Mouse (Mus musculus): ENCODE measurements around the gene Gabrb2. TPM values are rescaled to one million over a fixed set of nuclear protein-coding genes. Genes with fewer than 3 reads are reported as not detected.

Gene Gabrb2
- polyA plus RNA-seq, 1 experiment from 2014 or later: 2.3 TPM

DNA sequence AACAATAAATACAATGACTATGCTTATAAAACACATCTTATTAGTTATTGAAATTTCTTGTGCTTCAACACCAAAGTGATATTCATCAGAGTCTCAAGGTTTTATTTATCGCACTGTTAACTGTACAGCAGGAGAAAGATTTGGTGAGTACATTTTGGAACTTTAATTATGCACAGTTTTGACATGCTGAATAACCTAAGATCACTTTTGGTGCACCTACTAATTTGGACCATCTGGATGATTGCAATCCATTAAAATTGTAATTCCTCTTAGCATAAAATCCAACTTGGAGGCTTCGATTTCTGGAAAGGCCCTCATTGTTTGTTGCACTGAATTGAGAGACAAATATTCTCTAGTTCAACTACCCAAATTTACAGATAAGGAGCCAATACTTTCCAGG is 123.3 kb downstream of the Gabrb2 start:
- no peak for ATAC-seq (ENCODE audit: insufficient read depth, low FRiP score, low read depth)

DNA sequence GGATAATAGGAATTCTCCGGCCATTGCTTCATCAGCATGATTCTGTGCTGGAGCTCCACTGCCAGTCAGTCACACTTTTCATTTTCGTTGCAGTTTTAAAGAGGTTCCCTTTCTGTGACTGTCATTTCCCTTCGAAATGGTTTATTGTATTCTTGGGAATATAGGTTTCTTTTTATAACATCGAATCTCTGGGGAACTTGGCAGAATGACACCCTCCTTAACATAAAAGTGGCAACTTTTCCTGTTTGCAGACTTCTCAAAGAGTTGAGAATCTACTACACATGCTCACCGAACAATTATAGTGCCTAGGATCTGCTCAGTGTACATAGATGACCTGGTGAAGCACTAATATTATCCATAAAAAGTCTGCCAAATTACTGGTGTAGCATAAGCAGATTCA is 146.5 kb downstream of the Gabrb2 start:
- no peak overlapping the region for H3K9ac ChIP-seq
- H3K27ac ChIP-seq: no peak overlapping the region
- no peaks in the 10 kb centered on the region for H3K9me3 ChIP-seq
- no peak overlapping the region for H3K4me2 ChIP-seq
- no peak for ATAC-seq (ENCODE audit: insufficient read depth, low FRiP score, low read depth)
- H3K4me1 ChIP-seq: no peaks in the 10 kb centered on the region
- no peaks in the 10 kb centered on the region for H3K36me3 ChIP-seq
- 86% methylated on average over 5 of the region's 5 CpGs for WGBS
- no peaks in the 10 kb centered on the region for H3K27me3 ChIP-seq (replicated peaks)
- H3K4me3 ChIP-seq (replicated peaks): no peak overlapping the region

More for the DNA sequence above, 123.3 kb downstream of the Gabrb2 start:
- no peak overlapping the region for H3K27ac ChIP-seq
- no peak overlapping the region for H3K9ac ChIP-seq
- H3K4me1 ChIP-seq: no peaks in the 10 kb centered on the region
- no peak overlapping the region for H3K4me3 ChIP-seq (replicated peaks)
- H3K27me3 ChIP-seq (replicated peaks): no peaks in the 10 kb centered on the region
- no peaks in the 10 kb centered on the region for H3K36me3 ChIP-seq
- WGBS: 90% methylated on average over 2 of the region's 2 CpGs
- no peaks in the 10 kb centered on the region for H3K9me3 ChIP-seq
- H3K4me2 ChIP-seq: no peak overlapping the region

DNA sequence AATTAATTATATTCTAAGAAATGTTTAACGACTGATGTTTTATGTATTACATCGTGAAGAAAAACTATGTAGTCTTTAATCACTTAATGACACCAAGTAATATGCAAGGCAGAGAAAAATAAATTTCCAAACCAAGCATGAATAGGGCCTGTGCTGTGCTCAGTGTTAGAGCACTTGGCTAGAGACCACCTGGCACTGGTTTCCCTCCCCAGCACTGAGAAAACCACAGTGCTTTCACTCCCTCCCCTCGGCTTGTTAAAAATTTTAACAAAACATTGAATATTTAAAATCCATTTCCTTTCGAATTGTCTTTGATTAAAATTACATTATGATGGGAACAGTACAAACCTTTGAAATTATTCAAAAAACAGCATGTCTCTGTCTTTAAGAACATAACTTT is 151.9 kb downstream of the Gabrb2 start:
- H3K4me1 ChIP-seq: no peaks in the 10 kb centered on the region
- no peaks in the 10 kb centered on the region for H3K27me3 ChIP-seq (replicated peaks)
- H3K9ac ChIP-seq: no peak overlapping the region
- no peaks in the 10 kb centered on the region for H3K36me3 ChIP-seq
- WGBS: 71% methylated on average over 4 of the region's 4 CpGs
- H3K27ac ChIP-seq: no peak overlapping the region
- no peaks in the 10 kb centered on the region for H3K9me3 ChIP-seq
- no peak for ATAC-seq (ENCODE audit: insufficient read depth, low FRiP score, low read depth)
- H3K4me3 ChIP-seq (replicated peaks): no peak overlapping the region
- no peak overlapping the region for H3K4me2 ChIP-seq

DNA sequence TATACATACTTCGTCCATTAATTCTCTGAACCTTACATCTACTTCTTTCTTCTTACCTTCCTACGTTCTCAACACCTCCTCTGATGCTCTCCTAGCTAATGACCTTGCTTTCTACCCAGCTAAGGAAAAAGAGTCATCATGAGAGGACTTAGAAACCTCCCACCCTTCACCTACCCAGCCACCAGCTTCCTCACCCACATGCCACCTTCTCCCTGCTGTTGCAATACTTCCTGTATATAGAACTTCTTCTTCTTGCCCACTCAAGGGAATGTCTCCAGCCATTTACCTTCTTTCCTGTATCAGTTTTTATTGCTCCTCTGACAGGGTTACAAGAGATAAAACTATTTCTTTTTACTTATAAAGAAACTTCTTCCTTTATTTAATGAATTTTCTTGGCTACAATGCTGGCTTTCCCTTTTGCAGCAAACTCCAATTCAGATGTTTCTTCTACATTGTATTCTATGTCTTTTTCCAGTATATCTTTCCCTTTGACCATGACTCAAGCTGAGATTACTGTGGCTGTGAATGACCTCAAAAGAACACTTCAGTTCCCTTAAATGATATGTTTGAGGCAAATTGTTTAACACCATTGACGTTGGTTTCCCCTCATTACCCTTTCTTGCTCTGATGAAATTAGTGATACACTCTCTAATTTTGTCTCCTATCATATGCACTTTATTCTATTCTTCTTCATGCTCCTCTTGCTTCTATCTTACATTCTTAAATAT is 155.8 kb downstream of the Gabrb2 start:
- 79% methylated on average over 3 of the region's 3 CpGs for WGBS
- H3K9me3 ChIP-seq: no peaks in the 10 kb centered on the region
- no peaks in the 10 kb centered on the region for H3K27me3 ChIP-seq (replicated peaks)
- H3K4me2 ChIP-seq: no peak overlapping the region
- no peak for ATAC-seq (ENCODE audit: insufficient read depth, low FRiP score, low read depth)
- H3K36me3 ChIP-seq: no peaks in the 10 kb centered on the region
- H3K27ac ChIP-seq: no peak overlapping the region
- no peaks in the 10 kb centered on the region for H3K4me1 ChIP-seq
- H3K9ac ChIP-seq: no peak overlapping the region
- H3K4me3 ChIP-seq (replicated peaks): no peak overlapping the region

DNA sequence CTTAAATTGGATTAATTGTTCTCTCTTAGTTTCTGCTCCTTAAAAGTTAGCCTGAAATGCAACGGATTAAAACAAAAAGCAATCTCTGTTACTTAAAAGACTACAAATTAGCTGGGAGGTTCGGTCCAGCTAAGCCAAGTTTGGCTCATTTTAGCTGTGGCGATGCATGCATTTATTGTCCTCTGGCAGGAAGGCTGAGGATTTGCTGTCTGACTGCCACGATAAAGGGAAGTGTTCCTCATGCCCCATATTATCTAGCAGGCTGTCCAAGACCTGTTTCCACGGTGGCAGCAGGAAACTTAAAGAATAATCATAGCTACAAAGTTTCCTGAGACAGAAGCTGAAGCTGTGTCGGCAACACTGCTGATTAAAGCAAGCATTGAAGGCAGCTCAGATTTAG is 160.2 kb downstream of the Gabrb2 start:
- Histone ChIP-seq H3K4me3 (replicated peaks) (no peak overlapping the region), H3K9me3 (no peaks in the 10 kb centered on the region), H3K36me3 (no peaks in the 10 kb centered on the region), H3K4me2 (no peak overlapping the region), H3K9ac (no peak overlapping the region), H3K27ac (no peak overlapping the region), H3K4me1 (no peaks in the 10 kb centered on the region), H3K27me3 (replicated peaks) (no peaks in the 10 kb centered on the region)
- WGBS: 55% methylated on average over 6 of the region's 6 CpGs
- ATAC-seq (ENCODE audit: insufficient read depth, low FRiP score, low read depth): no peak

DNA sequence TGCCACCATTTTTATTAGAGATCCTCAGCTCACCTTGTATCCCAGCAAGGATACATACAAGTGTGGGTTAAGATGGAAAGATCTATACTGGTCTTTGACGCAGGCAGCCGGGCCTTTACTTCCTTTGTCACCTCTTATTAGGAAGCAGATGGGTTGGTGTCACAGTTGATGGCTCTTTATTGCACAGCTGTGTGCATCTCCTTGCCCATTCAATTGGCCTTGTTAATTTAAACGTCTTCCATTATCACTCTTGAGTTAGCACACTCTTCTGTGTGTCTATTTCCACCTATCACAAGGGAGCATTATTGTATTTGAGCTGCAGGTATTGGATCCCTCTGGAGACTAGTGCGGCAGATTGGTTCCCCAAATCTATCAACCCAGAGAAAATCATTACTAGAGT is 161.6 kb downstream of the Gabrb2 start:
- no peak overlapping the region for H3K4me3 ChIP-seq (replicated peaks)
- H3K9ac ChIP-seq: no peak overlapping the region
- ATAC-seq (ENCODE audit: insufficient read depth, low FRiP score, low read depth): no peak
- no peaks in the 10 kb centered on the region for H3K4me1 ChIP-seq
- no peaks in the 10 kb centered on the region for H3K36me3 ChIP-seq
- WGBS: 77% methylated on average over 4 of the region's 4 CpGs
- H3K27ac ChIP-seq: no peak overlapping the region
- H3K9me3 ChIP-seq: no peaks in the 10 kb centered on the region
- H3K27me3 ChIP-seq (replicated peaks): no peaks in the 10 kb centered on the region
- H3K4me2 ChIP-seq: no peak overlapping the region

DNA sequence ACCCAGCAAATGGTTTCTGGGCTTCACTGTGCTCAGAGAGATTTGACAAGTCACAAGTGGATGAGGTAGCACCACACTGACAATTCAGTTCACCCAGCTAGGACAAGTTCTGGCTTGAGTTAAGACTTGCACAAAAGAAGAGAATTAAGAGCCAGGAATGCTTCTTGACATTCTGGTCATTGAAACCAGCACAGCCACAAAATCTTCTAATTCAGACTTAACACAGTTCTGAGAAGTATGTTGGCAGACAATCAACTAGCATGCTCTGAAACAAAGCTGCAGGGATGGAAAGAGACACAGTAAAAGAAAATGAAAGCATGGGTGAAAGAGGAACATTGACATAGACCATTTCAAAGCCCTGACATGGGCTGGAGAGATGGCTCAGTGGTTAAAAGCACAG is 162.2 kb downstream of the Gabrb2 start:
- H3K9me3 ChIP-seq: no peaks in the 10 kb centered on the region
- H3K27me3 ChIP-seq (replicated peaks): no peaks in the 10 kb centered on the region
- H3K9ac ChIP-seq: no peak overlapping the region
- no peak for ATAC-seq (ENCODE audit: insufficient read depth, low FRiP score, low read depth)
- no peaks in the 10 kb centered on the region for H3K36me3 ChIP-seq
- no peaks in the 10 kb centered on the region for H3K4me1 ChIP-seq
- H3K27ac ChIP-seq: no peak overlapping the region
- no peak overlapping the region for H3K4me3 ChIP-seq (replicated peaks)
- no peak overlapping the region for H3K4me2 ChIP-seq

DNA sequence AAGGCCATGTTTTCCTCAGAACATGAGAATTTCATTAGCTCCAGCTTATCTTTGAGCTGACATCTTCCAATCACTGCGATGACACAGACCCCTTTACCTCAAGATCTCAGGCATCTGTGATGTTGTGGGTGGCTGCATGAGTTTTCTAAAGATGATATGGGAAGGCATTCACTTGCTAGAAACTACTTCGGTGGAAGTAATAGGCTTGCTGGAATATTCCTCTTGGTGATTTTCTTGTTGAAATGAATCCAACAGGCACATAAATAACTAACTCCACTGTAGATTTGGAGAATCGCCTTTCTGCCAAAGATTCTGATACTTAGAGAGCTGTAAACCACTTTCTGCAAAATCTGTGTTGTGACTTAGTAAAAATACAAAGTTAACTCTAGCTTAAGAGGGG is 172.9 kb downstream of the Gabrb2 start:
- Histone ChIP-seq H3K4me1 (no peaks in the 10 kb centered on the region), H3K27ac (no peak overlapping the region), H3K9ac (no peak overlapping the region), H3K36me3 (no peaks in the 10 kb centered on the region), H3K27me3 (replicated peaks) (no peaks in the 10 kb centered on the region), H3K4me3 (replicated peaks) (no peak overlapping the region), H3K4me2 (no peak overlapping the region), H3K9me3 (no peaks in the 10 kb centered on the region)
- no peak for ATAC-seq (ENCODE audit: insufficient read depth, low FRiP score, low read depth)
- 62% methylated on average over 3 of the region's 3 CpGs for WGBS

DNA sequence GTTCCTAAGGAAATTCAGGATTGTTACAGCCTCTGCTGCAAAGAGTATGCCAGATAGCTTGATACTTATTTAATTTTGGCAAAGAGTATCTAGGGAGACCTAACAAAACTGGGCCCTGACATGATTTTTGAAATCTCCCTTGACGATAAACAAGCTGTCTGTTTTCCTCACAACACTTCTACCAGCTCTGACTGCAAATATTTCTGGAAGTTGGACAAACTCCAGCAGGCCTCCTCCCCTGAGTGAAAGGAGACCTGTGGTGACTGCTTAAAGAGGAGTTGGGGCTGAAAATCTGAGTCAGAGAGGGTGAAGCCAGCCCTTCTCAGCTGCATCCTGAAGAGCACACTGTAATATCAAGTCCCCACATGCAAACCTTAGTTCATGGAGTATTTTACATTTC is 186.7 kb downstream of the Gabrb2 start:
- H3K27me3 ChIP-seq (replicated peaks): no peaks in the 10 kb centered on the region
- H3K9me3 ChIP-seq: no peaks in the 10 kb centered on the region
- H3K27ac ChIP-seq: no peak overlapping the region
- ATAC-seq (ENCODE audit: insufficient read depth, low FRiP score, low read depth): no peak
- 51% methylated on average over 1 of the region's 1 CpGs for WGBS
- H3K4me1 ChIP-seq: no peaks in the 10 kb centered on the region
- H3K4me2 ChIP-seq: no peak overlapping the region
- H3K9ac ChIP-seq: no peak overlapping the region
- no peaks in the 10 kb centered on the region for H3K36me3 ChIP-seq
- no peak overlapping the region for H3K4me3 ChIP-seq (replicated peaks)

DNA sequence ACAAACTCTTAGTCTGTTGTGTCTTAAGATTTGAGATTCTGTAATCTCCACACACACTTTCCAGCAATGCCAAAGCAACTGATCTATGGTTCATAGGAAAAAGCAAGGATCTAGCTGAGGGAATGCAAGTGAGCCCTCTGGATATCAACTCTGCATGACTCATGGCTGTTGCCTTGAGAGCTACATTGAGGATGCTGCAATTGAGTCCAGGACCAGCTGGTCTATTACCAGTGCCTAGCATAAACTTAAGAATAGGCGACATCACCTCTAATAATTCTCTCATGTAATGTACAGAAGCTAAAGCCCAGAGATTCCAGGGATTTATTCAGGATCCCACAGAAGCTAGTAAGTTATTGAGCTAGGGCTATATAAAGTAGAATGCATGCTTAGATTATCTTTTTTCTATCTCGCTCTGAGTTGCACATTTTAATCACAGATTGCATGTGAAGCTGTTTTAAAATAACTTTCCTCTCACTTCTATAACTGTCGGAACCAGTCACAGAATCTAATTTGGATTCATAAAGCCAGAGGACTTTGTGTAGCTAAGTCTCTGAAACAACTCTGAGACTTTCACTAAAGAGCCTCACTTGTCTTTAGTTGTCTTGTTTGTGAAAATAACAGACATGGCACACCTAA is 189.7 kb downstream of the Gabrb2 start:
- no peak overlapping the region for H3K4me2 ChIP-seq
- H3K9ac ChIP-seq: no peak overlapping the region
- no peaks in the 10 kb centered on the region for H3K36me3 ChIP-seq
- no peaks in the 10 kb centered on the region for H3K9me3 ChIP-seq
- WGBS: 80% methylated on average over 3 of the region's 3 CpGs
- H3K27me3 ChIP-seq (replicated peaks): no peaks in the 10 kb centered on the region
- H3K27ac ChIP-seq: no peak overlapping the region
- no peak for ATAC-seq (ENCODE audit: insufficient read depth, low FRiP score, low read depth)
- no peaks in the 10 kb centered on the region for H3K4me1 ChIP-seq
- H3K4me3 ChIP-seq (replicated peaks): no peak overlapping the region

DNA sequence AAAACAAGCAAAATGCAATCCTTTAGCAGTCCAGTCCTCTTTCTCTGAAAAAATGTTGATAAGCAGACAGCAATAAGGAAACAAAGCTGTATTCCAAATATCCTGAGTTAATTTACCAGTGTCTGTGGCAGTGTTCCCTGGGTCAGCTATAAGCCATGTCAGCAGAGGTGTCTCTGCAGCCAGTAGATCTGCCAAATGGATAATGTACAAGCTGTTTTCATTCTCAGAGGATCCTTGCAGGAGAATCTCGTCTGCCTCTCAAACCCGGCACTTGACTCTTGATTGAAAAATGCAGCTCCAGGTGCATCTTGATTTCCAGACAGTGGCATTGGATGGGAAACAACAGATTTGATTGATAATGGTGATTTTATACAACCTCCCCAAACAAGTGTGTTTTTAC is 198.6 kb downstream of the Gabrb2 start:
- Histone ChIP-seq H3K36me3 (no peaks in the 10 kb centered on the region), H3K27me3 (replicated peaks) (no peaks in the 10 kb centered on the region), H3K9ac (no peak overlapping the region), H3K4me1 (no peaks in the 10 kb centered on the region), H3K4me2 (no peak overlapping the region), H3K9me3 (no peaks in the 10 kb centered on the region), H3K4me3 (replicated peaks) (no peak overlapping the region), H3K27ac (no peak overlapping the region)
- 69% methylated on average over 2 of the region's 2 CpGs for WGBS
- no peak for ATAC-seq (ENCODE audit: insufficient read depth, low FRiP score, low read depth)

DNA sequence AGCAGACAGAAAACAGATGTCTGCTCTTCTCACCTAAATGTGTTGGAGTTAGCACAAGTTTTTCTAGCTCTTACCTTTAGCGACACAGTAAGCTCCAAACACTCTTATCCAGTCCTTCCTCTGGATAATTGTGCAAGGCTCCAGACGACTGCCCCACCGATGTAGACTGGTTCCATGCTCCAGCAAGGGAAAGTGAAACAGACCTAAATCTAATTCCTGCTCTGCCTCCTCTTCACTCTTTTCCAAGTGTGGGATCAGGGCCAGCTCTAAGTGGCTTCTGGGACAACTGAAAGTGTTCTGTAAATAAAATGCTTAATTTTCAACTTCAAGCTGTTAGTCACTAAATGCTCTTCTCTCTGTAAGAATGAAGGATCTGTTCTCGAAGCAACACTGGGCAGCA is 201.6 kb downstream of the Gabrb2 start:
- Histone ChIP-seq H3K27me3 (replicated peaks) (no peaks in the 10 kb centered on the region), H3K4me3 (replicated peaks) (no peak overlapping the region), H3K4me2 (no peak overlapping the region), H3K4me1 (no peaks in the 10 kb centered on the region), H3K9ac (no peak overlapping the region), H3K27ac (no peak overlapping the region), H3K9me3 (no peaks in the 10 kb centered on the region), H3K36me3 (no peaks in the 10 kb centered on the region)
- WGBS: 66% methylated on average over 4 of the region's 4 CpGs
- no peak for ATAC-seq (ENCODE audit: insufficient read depth, low FRiP score, low read depth)

DNA sequence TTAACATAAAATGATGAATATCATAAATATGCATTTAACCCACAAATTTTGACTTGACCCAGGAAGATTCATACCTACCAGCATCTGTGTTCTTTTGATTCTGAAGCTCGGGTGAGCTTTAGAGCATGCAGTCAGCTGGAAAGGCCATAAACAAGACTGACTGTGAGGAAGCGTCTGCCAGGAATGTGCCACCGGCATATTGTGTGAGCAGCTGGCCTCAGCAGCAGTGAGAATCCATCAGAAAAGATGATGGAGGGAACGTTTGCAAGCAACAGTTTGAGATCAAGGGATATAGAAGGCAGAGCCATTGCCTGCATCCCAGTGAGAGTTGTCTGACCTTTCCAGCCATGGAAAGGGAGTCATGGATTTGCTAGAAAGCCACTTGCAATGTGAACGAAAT is 230.6 kb downstream of the Gabrb2 start:
- Histone ChIP-seq H3K36me3 (no peaks in the 10 kb centered on the region), H3K9ac (no peak overlapping the region), H3K9me3 (no peaks in the 10 kb centered on the region), H3K4me1 (no peaks in the 10 kb centered on the region), H3K27ac (no peak overlapping the region), H3K4me2 (no peak overlapping the region), H3K4me3 (replicated peaks) (no peak overlapping the region), H3K27me3 (replicated peaks) (no peaks in the 10 kb centered on the region)
- no peak for ATAC-seq (ENCODE audit: insufficient read depth, low FRiP score, low read depth)
- 39% methylated on average over 5 of the region's 5 CpGs for WGBS
